Mouse (Mus musculus): ENCODE results near the gene Plcl2.

Gene Plcl2

GRCm38 (mm10) chr17:50509251-50510104 lies at the start of gene Plcl2:
Gene Plcl2 (plus strand): TSS chr17:50509403.
- WGBS, result under 1% methylated on average over 91 of the region's 95 CpGs

- 82% methylated on average over 8 of the region's 8 CpGs for WGBS
Measured at GRCm38 (mm10) chr17:50460301-50460700, 48.9 kb upstream of the Plcl2 start.

GRCm38 (mm10) chr17:50467438-50467837 lies 41.8 kb upstream of the Plcl2 start:
- 94% methylated on average over 2 of the region's 2 CpGs for WGBS

- whole genome bisulfite sequencing, result 54% methylated on average over 5 of the region's 5 CpGs
Measured at GRCm38 (mm10) chr17:50469126-50469525, 40.1 kb upstream of the Plcl2 start.

GRCm38 (mm10) chr17:50469543-50470431 lies 39.4 kb upstream of the Plcl2 start:
- 7% methylated on average over 13 of the region's 13 CpGs for WGBS

GRCm38 (mm10) chr17:50470432-50471078 lies 38.6 kb upstream of the Plcl2 start:
- WGBS, result 10% methylated on average over 16 of the region's 16 CpGs

GRCm38 (mm10) chr17:50471230-50471629 lies 38.0 kb upstream of the Plcl2 start:
- WGBS, result 60% methylated on average over 3 of the region's 3 CpGs

GRCm38 (mm10) chr17:50477277-50477676 lies 31.9 kb upstream of the Plcl2 start:
- WGBS, result 56% methylated on average over 4 of the region's 4 CpGs

- WGBS, result 82% methylated on average over 7 of the region's 7 CpGs
Measured at GRCm38 (mm10) chr17:50480867-50481266, 28.3 kb upstream of the Plcl2 start.

- 72% methylated on average over 7 of the region's 7 CpGs for WGBS
Measured at GRCm38 (mm10) chr17:50483700-50484099, 25.5 kb upstream of the Plcl2 start.

GRCm38 (mm10) chr17:50484981-50485380 lies 24.2 kb upstream of the Plcl2 start:
- WGBS, result 42% methylated on average over 5 of the region's 5 CpGs

GRCm38 (mm10) chr17:50487058-50487618 lies 22.1 kb upstream of the Plcl2 start:
- WGBS, result 98% methylated on average over 1 of the region's 1 CpGs

- 96% methylated on average over 3 of the region's 3 CpGs for WGBS
Measured at GRCm38 (mm10) chr17:50487670-50488069, 21.5 kb upstream of the Plcl2 start.

GRCm38 (mm10) chr17:50488406-50488805 lies 20.8 kb upstream of the Plcl2 start:
- WGBS, result 89% methylated on average over 3 of the region's 3 CpGs

GRCm38 (mm10) chr17:50488895-50489294 lies 20.3 kb upstream of the Plcl2 start:
- 88% methylated on average over 2 of the region's 2 CpGs for WGBS

- 78% methylated on average over 11 of the region's 11 CpGs for WGBS
Measured at GRCm38 (mm10) chr17:50490644-50491430, 18.4 kb upstream of the Plcl2 start.

- WGBS, result 74% methylated on average over 3 of the region's 3 CpGs
Measured at GRCm38 (mm10) chr17:50491496-50491895, 17.7 kb upstream of the Plcl2 start.

- WGBS, result 83% methylated on average over 10 of the region's 10 CpGs
Measured at GRCm38 (mm10) chr17:50495216-50495889, 13.8 kb upstream of the Plcl2 start.

GRCm38 (mm10) chr17:50498062-50498697 lies 11.0 kb upstream of the Plcl2 start:
- WGBS, result 68% methylated on average over 7 of the region's 7 CpGs
